Mouse (Mus musculus): Measurements from ENCODE around the gene Ptprc. TPM values are rescaled to one million over a fixed set of nuclear protein-coding genes. Genes with fewer than 3 reads are reported as not detected.

Ptprc gene
- total and polyA plus RNA-seq, 2 experiments from 2014 or later = 0.90 to 4.1 TPM

DNA sequence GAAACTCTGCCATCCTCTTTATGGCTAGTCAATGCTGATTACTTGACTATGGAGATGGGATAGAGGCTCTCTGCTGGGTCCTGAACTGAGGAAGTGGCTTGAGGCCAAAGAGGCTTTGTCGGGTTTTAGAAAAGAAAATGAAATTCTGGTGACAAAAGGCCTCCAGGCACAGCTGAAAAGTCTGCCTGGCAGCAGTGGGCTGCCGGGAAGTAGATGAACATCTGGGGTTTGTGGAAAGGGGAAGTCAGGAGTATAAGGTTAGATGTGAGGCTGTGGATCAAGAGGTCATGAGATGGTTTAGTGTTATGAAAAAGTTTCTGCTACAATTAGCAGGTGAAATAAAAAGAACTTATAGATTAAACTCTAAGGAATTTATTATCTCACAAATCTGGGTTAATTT is 29.9 kb downstream of the Ptprc start:
- Histone ChIP-seq H3K4me2 (ENCODE audit: low read depth, low read length, poor library complexity, severe bottlenecking) (no peak overlapping the region), H3K4me3 (ENCODE audit: low read depth, low read length) (no peak overlapping the region), H3K36me3 (ENCODE audit: insufficient read depth, low read length) (no peaks in the 10 kb centered on the region), H3K4me1 (ENCODE audit: insufficient read depth, low read length) (0 out of 2 replicates have a peak, but pooled peaks cover 4% of the 10 kb centered on the region), H3K9ac (replicated peaks; ENCODE audit: low read length, poor library complexity, severe bottlenecking) (no peak overlapping the region), H3K9me3 (ENCODE audit: low read length) (no peaks in the 10 kb centered on the region), H3K27ac (ENCODE audit: low read depth, low read length) (no peak overlapping the region), H3K27me3 (ENCODE audit: insufficient read depth, low read length) (no peaks in the 10 kb centered on the region)
- ATAC-seq (ENCODE audit: low FRiP score) = no peak
- TF ChIP-seq CTCF (IDR thresholded peaks at IDR 0.05) = no peak
- no peak for DNase-seq (ENCODE audit: low spot score)
- WGBS = 18% methylated on average over 2 of the region's 2 CpGs

GRCm38 (mm10) chr1:138145148-138145547 is 30.4 kb downstream of the Ptprc start:
- TF ChIP-seq CTCF (IDR thresholded peaks at IDR 0.05) = no peak
- H3K9ac ChIP-seq (replicated peaks; ENCODE audit: low read length, poor library complexity, severe bottlenecking) = no peak overlapping the region
- no peaks in the 10 kb centered on the region for H3K36me3 ChIP-seq (ENCODE audit: insufficient read depth, low read length)
- no peak overlapping the region for H3K27ac ChIP-seq (ENCODE audit: low read depth, low read length)
- 0 out of 2 replicates have a peak, but pooled peaks cover 4% of the 10 kb centered on the region for H3K4me1 ChIP-seq (ENCODE audit: insufficient read depth, low read length)
- H3K9me3 ChIP-seq (ENCODE audit: low read length) = no peaks in the 10 kb centered on the region
- ATAC-seq (ENCODE audit: low FRiP score) (no peak), DNase-seq (ENCODE audit: low spot score) (no peak)
- no peaks in the 10 kb centered on the region for H3K27me3 ChIP-seq (ENCODE audit: insufficient read depth, low read length)
- H3K4me2 ChIP-seq (ENCODE audit: low read depth, low read length, poor library complexity, severe bottlenecking) = no peak overlapping the region
- H3K4me3 ChIP-seq (ENCODE audit: low read depth, low read length) = no peak overlapping the region
- WGBS = 68% methylated on average over 3 of the region's 3 CpGs

DNA sequence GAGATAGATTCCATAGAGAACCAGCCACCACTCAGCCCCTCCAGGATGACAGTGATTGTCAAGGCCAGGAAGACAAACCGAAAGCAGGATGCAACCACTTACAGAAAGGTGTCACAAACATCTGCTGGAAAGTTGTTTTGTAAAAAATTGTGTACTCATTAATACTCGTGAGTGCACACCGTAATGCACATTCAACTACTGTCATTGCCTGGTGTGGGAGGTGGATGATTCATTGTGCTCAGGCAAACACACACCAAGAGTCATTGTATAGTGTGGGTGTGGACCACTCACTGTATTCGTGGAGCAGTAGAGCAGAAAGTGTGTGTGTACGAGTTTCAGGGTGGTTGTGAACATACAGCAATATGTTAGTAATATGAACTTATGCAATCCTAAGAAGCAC is 31.1 kb downstream of the Ptprc start:
- WGBS = 95% methylated on average over 5 of the region's 5 CpGs

DNA sequence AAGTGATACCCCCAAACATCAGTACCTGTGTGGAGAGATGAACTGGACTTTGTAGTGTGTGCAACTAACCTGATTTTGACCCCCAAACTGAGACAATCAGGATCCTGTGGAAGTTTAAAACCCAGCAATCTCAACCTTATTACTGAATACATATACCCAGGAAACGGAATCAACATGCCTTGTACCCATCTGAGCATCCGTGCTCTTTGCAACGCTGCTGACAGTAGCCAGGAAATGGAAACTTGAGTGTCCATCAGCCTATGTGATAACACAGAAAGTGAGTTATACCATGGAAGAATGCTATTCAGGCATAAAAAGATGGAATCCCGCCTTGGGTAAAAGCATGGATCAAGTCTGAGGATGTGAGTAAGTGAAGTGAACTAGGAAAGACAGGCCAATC is 34.7 kb downstream of the Ptprc start:
- H3K4me3 ChIP-seq (ENCODE audit: low read depth, low read length) = no peak overlapping the region
- 89% methylated on average over 4 of the region's 4 CpGs for WGBS
- no peak for TF ChIP-seq CTCF (IDR thresholded peaks at IDR 0.05)
- H3K27me3 ChIP-seq (ENCODE audit: insufficient read depth, low read length) = no peaks in the 10 kb centered on the region
- no peak overlapping the region for H3K4me2 ChIP-seq (ENCODE audit: low read depth, low read length, poor library complexity, severe bottlenecking)
- no peak overlapping the region for H3K9ac ChIP-seq (replicated peaks; ENCODE audit: low read length, poor library complexity, severe bottlenecking)
- ATAC-seq (ENCODE audit: low FRiP score) (no peak), DNase-seq (ENCODE audit: low spot score) (no peak)
- H3K4me1 ChIP-seq (ENCODE audit: insufficient read depth, low read length) = no peaks in the 10 kb centered on the region
- H3K9me3 ChIP-seq (ENCODE audit: low read length) = no peaks in the 10 kb centered on the region
- no peak overlapping the region for H3K27ac ChIP-seq (ENCODE audit: low read depth, low read length)
- H3K36me3 ChIP-seq (ENCODE audit: insufficient read depth, low read length) = no peaks in the 10 kb centered on the region

More for the DNA sequence above, 31.1 kb downstream of the Ptprc start:
- Histone ChIP-seq H3K9ac (replicated peaks; ENCODE audit: low read length, poor library complexity, severe bottlenecking) (no peak overlapping the region), H3K4me1 (ENCODE audit: insufficient read depth, low read length) (0 out of 2 replicates have a peak, but pooled peaks cover 4% of the 10 kb centered on the region), H3K9me3 (ENCODE audit: low read length) (no peaks in the 10 kb centered on the region), H3K4me2 (ENCODE audit: low read depth, low read length, poor library complexity, severe bottlenecking) (no peak overlapping the region), H3K27me3 (ENCODE audit: insufficient read depth, low read length) (no peaks in the 10 kb centered on the region), H3K4me3 (ENCODE audit: low read depth, low read length) (no peak overlapping the region), H3K27ac (ENCODE audit: low read depth, low read length) (no peak overlapping the region), H3K36me3 (ENCODE audit: insufficient read depth, low read length) (no peaks in the 10 kb centered on the region)
- no peak for TF ChIP-seq CTCF (IDR thresholded peaks at IDR 0.05)
- ATAC-seq (ENCODE audit: low FRiP score) (no peak), DNase-seq (ENCODE audit: low spot score) (no peak)

DNA sequence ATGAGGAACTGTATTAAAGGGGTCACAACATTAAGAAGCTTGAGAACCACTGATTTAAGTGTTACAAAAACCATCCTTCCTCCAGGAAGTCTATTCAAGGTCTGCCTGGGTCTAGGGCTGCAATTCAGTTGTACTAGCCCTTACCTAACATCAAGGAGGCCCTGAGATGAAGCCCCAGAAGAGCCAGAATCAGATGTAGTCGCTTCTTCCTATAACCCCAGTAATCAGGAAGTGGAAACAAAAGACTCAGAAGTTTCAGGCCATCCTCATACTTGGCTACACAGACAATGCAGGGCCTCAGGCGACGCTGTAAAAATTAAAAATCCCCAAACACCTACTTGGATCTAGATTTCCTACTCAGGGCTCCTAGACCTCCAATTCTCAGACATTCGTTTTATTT is 37.8 kb downstream of the Ptprc start:
- Histone ChIP-seq H3K36me3 (ENCODE audit: insufficient read depth, low read length) (no peaks in the 10 kb centered on the region), H3K4me2 (ENCODE audit: low read depth, low read length, poor library complexity, severe bottlenecking) (no peak overlapping the region), H3K4me1 (ENCODE audit: insufficient read depth, low read length) (no peaks in the 10 kb centered on the region), H3K27me3 (ENCODE audit: insufficient read depth, low read length) (no peaks in the 10 kb centered on the region), H3K27ac (ENCODE audit: low read depth, low read length) (no peak overlapping the region), H3K9ac (replicated peaks; ENCODE audit: low read length, poor library complexity, severe bottlenecking) (no peak overlapping the region), H3K9me3 (ENCODE audit: low read length) (no peaks in the 10 kb centered on the region), H3K4me3 (ENCODE audit: low read depth, low read length) (no peak overlapping the region)
- WGBS = 92% methylated on average over 4 of the region's 4 CpGs
- no peak for DNase-seq (ENCODE audit: low spot score)
- no peak for ATAC-seq (ENCODE audit: low FRiP score)
- TF ChIP-seq CTCF (IDR thresholded peaks at IDR 0.05) = no peak

- Histone ChIP-seq H3K4me3 (ENCODE audit: low read depth, low read length) (no peak overlapping the region), H3K36me3 (ENCODE audit: insufficient read depth, low read length) (no peaks in the 10 kb centered on the region), H3K27ac (ENCODE audit: low read depth, low read length) (no peak overlapping the region), H3K9me3 (ENCODE audit: low read length) (no peaks in the 10 kb centered on the region), H3K4me1 (ENCODE audit: insufficient read depth, low read length) (no peaks in the 10 kb centered on the region), H3K27me3 (ENCODE audit: insufficient read depth, low read length) (no peaks in the 10 kb centered on the region), H3K9ac (replicated peaks; ENCODE audit: low read length, poor library complexity, severe bottlenecking) (no peak overlapping the region), H3K4me2 (ENCODE audit: low read depth, low read length, poor library complexity, severe bottlenecking) (no peak overlapping the region)
- no peak for TF ChIP-seq CTCF (IDR thresholded peaks at IDR 0.05)
- no peak for ATAC-seq (ENCODE audit: low FRiP score)
- 95% methylated on average over 6 of the region's 6 CpGs for WGBS
- DNase-seq (ENCODE audit: low spot score) = no peak
These were observed 38.4 kb downstream of the Ptprc start for GRCm38 (mm10) chr1:138137024-138137577.

Measured in midbrain, postnatal 0 days (tissue).